Mouse (Mus musculus) liver, adult 2 months (tissue): ENCODE measurements at regions not wholly inside any gene's neighbourhood (a gene's known extent, or its start where the extent isn't known, plus 50 kb on each side); places are given as distances from the start of the nearest gene placed in this dataset.

Experiments used
- CTCF ChIP-seq: fragments of 200-500 bp; IDR thresholded peaks from 2 replicates; pipeline ENCODE4 v1.5.1; 2011; ENCODE audit warnings: low read depth, low read length, control low read depth
- POLR2A ChIP-seq: fragments of 200-500 bp; IDR thresholded peaks from 2 replicates; pipeline ENCODE4 v1.6.1; 2011; ENCODE audit warnings: low read length, control low read depth; ENCODE audit not compliant: insufficient read depth; ENCODE audit errors: extremely low read depth

GRCm38 (mm10) chr1:151111683-151112082 is 70.7 kb upstream of the Gm47985 start:
- TF ChIP-seq CTCF (no peak), POLR2A (no peak)
